Mouse (Mus musculus) spleen, adult 2 months (tissue): ENCODE data around the gene Spsb1. TPM values are rescaled to one million over a fixed set of nuclear protein-coding genes. Genes with fewer than 3 reads are reported as not detected.

Source experiments
- DNase-seq, 2 experiments: peaks; one replicate each; pipeline versions ENCODE4 v3.0.0 to v3.0.0-alpha.2; 2012 to 2021; ENCODE audit warnings: low spot score in 2 of 2, low read depth in 1 of 2
- H3K27ac ChIP-seq: fragments of 200-500 bp; 2 replicates; pipeline ENCODE4 v1.5.1; 2012; ENCODE audit warnings: low read length, inconsistent platforms; ENCODE audit not compliant: insufficient read depth
- H3K27me3 ChIP-seq: fragments of 200-500 bp; 2 replicates; pipeline ENCODE4 v1.6.1; 2012; ENCODE audit warnings: mild to moderate bottlenecking, moderate library complexity, low read length, inconsistent platforms; ENCODE audit not compliant: control insufficient read depth, insufficient read depth
- H3K36me3 ChIP-seq: fragments of 200-500 bp; 2 replicates; pipeline ENCODE4 v1.6.1; 2012; ENCODE audit warnings: mild to moderate bottlenecking, low read length, inconsistent platforms; ENCODE audit not compliant: control insufficient read depth, insufficient read depth
- H3K4me1 ChIP-seq: fragments of 200-500 bp; 2 replicates; pipeline ENCODE4 v1.6.1; 2011; ENCODE audit warnings: inconsistent platforms; ENCODE audit not compliant: control insufficient read depth, insufficient read depth, insufficient read length
- H3K4me3 ChIP-seq: fragments of 200-500 bp; 2 replicates; pipeline ENCODE4 v1.5.1; 2011; ENCODE audit warnings: mild to moderate bottlenecking, inconsistent platforms; ENCODE audit not compliant: insufficient read depth, insufficient read length; ENCODE audit errors: extremely low read depth
- CTCF ChIP-seq: fragments of 200-500 bp; IDR thresholded peaks from 2 replicates; pipeline ENCODE4 v1.5.1; 2011; ENCODE audit warnings: mild to moderate bottlenecking, inconsistent platforms; ENCODE audit not compliant: insufficient read depth, insufficient read length, insufficient replicate concordance; ENCODE audit errors: extremely low read depth
- POLR2A ChIP-seq: fragments of 200-500 bp; IDR thresholded peaks from 2 replicates; pipeline ENCODE4 v1.6.1; 2011; ENCODE audit warnings: low read depth, low read length, inconsistent platforms
- WGBS: fragments of 180-500 bp; shearing (Covaris S2); methylation state at CpG from one replicate; pipeline ENCODE4 v1.1.7; 2018; 5-methylcytosine and 5-hydroxymethylcytosine counted together
- polyA plus RNA-seq: library from polyadenylated mRNA; depleted of rRNA; stranded (reverse); fragments of >200 nt; gene quantifications from 2 replicates; pipeline ENCODE4 v1.2.3, GENCODE M21; 2012

Spsb1 gene
- polyA plus RNA-seq, 1 experiment = 5.9 TPM

- Histone ChIP-seq H3K27me3 (no peaks in the 10 kb centered on the region), H3K27ac (no peak overlapping the region), H3K4me3 (no peak overlapping the region), H3K36me3 (no peaks in the 10 kb centered on the region), H3K4me1 (no peaks in the 10 kb centered on the region; the same call in 1 of the 2 replicates)
- WGBS = 70% methylated on average over 8 of the region's 8 CpGs
- no peak for TF ChIP-seq POLR2A
- no peak for TF ChIP-seq CTCF
- no peak for DNase-seq
Observed at GRCm38 (mm10) chr4:149975291-149975690, 20.4 kb upstream of the Spsb1 start.

- Histone ChIP-seq H3K36me3 (no peaks in the 10 kb centered on the region), H3K27ac (no peak overlapping the region), H3K27me3 (no peaks in the 10 kb centered on the region), H3K4me1 (no peaks in the 10 kb centered on the region), H3K4me3 (no peak overlapping the region)
- no peak for DNase-seq
- WGBS = 78% methylated on average over 9 of the region's 9 CpGs
- no peak for TF ChIP-seq POLR2A
Observed at GRCm38 (mm10) chr4:149971393-149971792, 16.6 kb upstream of the Spsb1 start.

GRCm38 (mm10) chr4:149968526-149968925 lies 13.7 kb upstream of the Spsb1 start:
- Histone ChIP-seq H3K27me3 (no peaks in the 10 kb centered on the region), H3K27ac (no peak overlapping the region), H3K36me3 (no peaks in the 10 kb centered on the region), H3K4me3 (no peak overlapping the region), H3K4me1 (no peaks in the 10 kb centered on the region)
- no peak for DNase-seq
- WGBS = 21% methylated on average over 6 of the region's 6 CpGs
- TF ChIP-seq POLR2A = no peak
- TF ChIP-seq CTCF = no peak

GRCm38 (mm10) chr4:149966963-149967362 lies 12.1 kb upstream of the Spsb1 start:
- WGBS = 92% methylated on average over 9 of the region's 9 CpGs
- no peak overlapping the region for H3K4me3 ChIP-seq
- no peaks in the 10 kb centered on the region for H3K27me3 ChIP-seq
- TF ChIP-seq POLR2A = no peak
- no peak for TF ChIP-seq CTCF
- DNase-seq = no peak
- no peaks in the 10 kb centered on the region for H3K36me3 ChIP-seq
- no peaks in the 10 kb centered on the region for H3K4me1 ChIP-seq
- H3K27ac ChIP-seq = no peak overlapping the region

- Histone ChIP-seq H3K27ac (no peak overlapping the region), H3K4me3 (no peak overlapping the region), H3K4me1 (no peaks in the 10 kb centered on the region), H3K36me3 (no peaks in the 10 kb centered on the region), H3K27me3 (no peaks in the 10 kb centered on the region)
- DNase-seq = no peak
- TF ChIP-seq CTCF (no peak), POLR2A (no peak)
- WGBS = 70% methylated on average over 5 of the region's 5 CpGs
Observed at GRCm38 (mm10) chr4:149966252-149966651, 11.4 kb upstream of the Spsb1 start.

GRCm38 (mm10) chr4:149965672-149966071 lies 10.8 kb upstream of the Spsb1 start:
- H3K27me3 ChIP-seq = no peaks in the 10 kb centered on the region
- WGBS = 88% methylated on average over 6 of the region's 6 CpGs
- no peak for DNase-seq

GRCm38 (mm10) chr4:149965242-149965641 lies 10.4 kb upstream of the Spsb1 start:
- no peak for TF ChIP-seq POLR2A
- TF ChIP-seq CTCF = no peak
- WGBS = 87% methylated on average over 6 of the region's 6 CpGs

More at GRCm38 (mm10) chr4:149965672-149966071, 10.8 kb upstream of the Spsb1 start:
- H3K27ac ChIP-seq = no peak overlapping the region
- TF ChIP-seq CTCF (no peak), POLR2A (no peak)
- H3K4me1 ChIP-seq = no peaks in the 10 kb centered on the region
- H3K4me3 ChIP-seq = no peak overlapping the region
- no peaks in the 10 kb centered on the region for H3K36me3 ChIP-seq

GRCm38 (mm10) chr4:149964770-149965169 lies 9.9 kb upstream of the Spsb1 start:
- Histone ChIP-seq H3K36me3 (no peaks in the 10 kb centered on the region), H3K27ac (no peak overlapping the region), H3K4me1 (no peaks in the 10 kb centered on the region), H3K27me3 (no peaks in the 10 kb centered on the region), H3K4me3 (no peak overlapping the region)
- TF ChIP-seq CTCF (no peak), POLR2A (no peak)
- no peak for DNase-seq
- 75% methylated on average over 3 of the region's 3 CpGs for WGBS

More at GRCm38 (mm10) chr4:149965242-149965641, 10.4 kb upstream of the Spsb1 start:
- Histone ChIP-seq H3K4me1 (no peaks in the 10 kb centered on the region), H3K4me3 (no peak overlapping the region), H3K27me3 (no peaks in the 10 kb centered on the region), H3K36me3 (no peaks in the 10 kb centered on the region), H3K27ac (no peak overlapping the region)
- DNase-seq = no peak
